Mouse (Mus musculus) frontal cortex, postnatal 10 days (tissue): ENCODE measurements around the gene Exosc6.
A peak's percentile ranks its signal among the peaks of the same experiment; 100 is the strongest.
"Not testable (repeated sequence)": the region's sequence is repeated elsewhere in the genome, so short reads cannot be mapped to it uniquely, and the experiment has no call there.

Experiments
- DNase-seq, 2 experiments: peaks; one replicate each; pipeline ENCODE4 v3.0.0; 2022; ENCODE audit warnings: low spot score in 2 of 2, mixed read lengths in 1 of 2

Gene Exosc6

DNA sequence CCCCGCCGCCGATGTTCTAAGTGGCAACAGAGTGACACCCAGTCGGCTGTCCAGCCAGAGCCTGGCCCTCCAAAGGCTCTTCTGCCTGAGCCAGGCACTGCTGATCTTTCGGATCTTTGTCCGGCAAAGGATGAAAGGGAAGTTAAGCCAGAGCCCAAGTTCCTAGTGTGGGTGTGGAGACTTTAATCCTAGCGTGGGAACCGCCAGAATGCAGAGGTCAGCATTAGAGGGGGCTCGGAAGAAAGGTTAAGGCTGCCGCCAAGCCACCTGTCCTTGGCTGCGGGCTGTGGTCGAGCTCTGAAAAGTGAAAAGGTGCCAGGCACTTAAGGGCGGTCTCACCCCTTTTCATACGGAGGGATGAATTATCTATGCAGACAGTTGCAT is 5.5 kb downstream of the Exosc6 start:
- no peak for DNase-seq

DNA sequence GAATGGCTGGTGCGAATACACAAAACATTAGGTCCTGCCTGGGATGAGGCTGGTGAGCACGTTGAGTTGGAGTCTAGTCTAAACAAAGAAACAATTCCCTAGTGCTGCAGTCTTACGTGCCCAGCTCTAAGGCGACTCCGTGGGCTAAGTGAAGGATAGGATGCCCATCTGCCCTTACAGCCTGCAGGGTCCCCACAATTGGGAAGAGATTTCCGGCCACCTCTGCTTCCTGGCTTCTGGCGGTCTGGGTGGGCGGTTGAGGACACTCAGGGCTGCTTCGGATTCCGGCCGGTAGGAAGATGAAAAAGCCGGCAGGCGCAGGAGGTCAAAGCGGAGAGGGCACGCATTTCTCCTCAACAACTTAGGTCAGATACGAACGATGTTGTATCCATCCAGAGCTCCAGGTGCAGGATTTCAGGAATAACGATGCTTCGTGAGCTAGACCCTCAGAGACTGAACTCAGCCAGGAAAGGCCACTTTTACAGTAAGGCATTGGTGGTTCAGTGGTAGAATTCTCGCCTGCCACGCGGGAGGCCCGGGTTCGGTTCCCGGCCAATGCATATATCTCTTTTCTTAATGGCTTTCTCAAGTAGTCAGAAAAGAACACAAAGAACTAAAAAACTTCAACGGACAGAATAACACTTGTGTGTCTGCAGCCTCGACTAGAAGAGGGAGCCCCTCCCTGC is 6.1 kb downstream of the Exosc6 start:
- DNase-seq: peak; percentile 77 to 89

DNA sequence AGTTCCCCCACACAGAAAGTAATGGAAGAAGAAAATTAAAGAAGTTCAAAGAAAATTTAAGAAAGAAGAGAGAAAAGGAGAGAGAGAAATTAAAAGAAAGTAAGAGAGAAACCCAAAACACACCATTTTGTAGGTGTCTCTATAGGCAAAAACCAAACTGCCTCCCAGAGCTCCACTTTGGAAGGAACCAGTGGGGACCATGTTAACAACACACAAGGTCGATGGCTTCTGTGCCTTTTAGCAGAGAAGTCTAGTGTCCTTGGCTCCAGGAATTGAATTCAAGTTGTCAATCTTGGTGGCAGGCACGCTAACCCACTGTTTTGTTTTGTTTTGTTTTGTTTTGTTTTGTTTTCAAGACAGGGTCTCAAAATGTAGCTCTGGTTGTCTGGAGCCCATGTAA is 6.8 kb downstream of the Exosc6 start:
- DNase-seq: no peak

DNA sequence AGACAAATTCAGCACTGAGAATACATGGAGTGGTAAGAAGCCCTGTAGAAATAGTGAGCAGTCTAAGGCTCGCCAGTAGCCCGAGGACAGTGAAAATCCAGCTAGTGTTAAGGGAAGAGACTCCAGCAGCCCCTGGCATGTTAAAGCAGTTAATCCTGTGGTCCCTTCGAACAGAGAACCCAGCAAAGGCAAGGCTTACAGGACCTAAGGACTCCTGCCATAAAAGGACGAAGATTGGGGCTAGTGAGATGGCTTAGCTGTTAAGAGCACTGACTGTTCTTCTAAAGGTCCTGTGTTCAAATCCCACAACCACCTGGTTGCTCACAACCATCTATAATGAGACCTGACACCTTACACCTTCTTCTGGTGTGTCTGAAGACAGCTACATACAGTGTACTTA is 10.2 kb downstream of the Exosc6 start:
- no peak for DNase-seq

DNA sequence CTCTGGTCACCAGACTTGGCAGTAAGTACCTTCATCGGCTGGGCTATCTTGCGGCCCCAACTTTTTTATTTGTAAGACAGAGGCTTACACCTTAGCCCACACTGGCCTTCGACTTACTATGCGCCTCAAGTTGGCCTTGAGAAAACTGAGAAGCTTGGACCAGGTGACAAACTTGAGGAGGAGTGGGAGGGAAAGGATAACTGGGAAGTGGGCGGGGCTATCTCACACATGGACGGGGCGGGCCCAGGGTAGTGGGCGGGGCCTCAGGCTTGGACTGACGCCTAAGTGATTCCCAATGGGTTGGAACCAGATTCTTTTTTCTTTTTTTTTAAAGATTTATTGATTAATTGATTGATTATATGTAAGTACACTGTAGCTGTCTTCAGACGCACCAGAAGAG is 11.3 kb downstream of the Exosc6 start:
- no peak for DNase-seq

DNA sequence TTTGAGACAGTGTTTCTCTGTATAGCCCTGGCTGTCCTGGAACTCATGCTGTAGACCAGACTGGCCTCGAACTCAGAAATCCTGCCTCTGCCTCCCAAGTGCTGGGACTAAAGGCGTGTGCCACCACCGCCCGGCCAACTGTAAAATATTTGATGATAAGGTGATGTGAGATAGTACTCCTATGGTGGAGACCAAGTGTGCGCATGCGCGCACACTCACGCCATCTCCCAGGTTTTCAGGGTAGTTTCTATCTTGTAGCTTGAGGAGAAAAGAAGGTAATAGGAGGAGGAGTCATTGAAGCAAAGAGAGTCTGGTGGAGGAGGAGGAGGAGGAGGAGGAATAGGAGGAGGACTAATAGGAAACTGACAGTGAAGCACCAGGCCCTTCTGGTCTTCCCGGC is 12.5 kb downstream of the Exosc6 start:
- not testable (repeated sequence) for DNase-seq

DNA sequence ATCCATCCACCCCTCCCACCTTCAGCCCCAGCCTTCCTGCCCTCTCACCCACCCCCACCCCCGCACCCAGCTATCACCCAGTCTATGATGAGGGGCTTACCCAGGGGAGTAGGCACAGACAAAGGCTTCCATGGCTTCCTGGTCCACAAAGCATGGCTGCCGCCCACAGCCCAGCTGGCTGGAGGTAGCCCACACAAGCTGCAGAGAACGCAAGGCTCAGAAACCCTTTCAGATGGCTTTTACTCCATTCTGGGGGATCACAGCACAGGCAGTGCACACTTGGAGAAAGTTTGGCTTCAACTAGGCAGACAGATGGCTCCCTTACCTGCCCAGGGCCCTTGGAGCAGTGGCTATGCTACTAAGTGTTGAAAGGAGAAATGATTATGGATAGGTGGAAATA is 19.8 kb downstream of the Exosc6 start:
- no peak for DNase-seq

DNA sequence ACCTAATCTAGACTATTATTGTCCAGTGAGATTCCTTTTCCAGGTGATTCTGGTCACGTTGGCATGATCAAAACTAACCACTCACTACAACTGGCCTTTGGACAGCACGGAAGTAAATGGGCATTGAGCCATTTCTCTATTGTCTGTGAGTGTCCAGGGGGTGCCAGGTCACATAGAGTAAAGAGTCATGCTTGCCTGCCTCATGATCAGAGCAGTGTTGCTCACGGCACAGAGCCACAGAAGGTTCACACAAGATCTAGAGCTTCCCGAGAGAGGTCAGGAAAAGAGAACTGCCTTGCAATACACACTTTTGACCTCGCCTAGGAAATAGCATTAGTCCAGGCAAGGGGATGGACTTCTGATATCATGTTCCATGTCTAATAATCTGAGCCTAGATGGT is 23.3 kb downstream of the Exosc6 start:
- no peak for DNase-seq

DNA sequence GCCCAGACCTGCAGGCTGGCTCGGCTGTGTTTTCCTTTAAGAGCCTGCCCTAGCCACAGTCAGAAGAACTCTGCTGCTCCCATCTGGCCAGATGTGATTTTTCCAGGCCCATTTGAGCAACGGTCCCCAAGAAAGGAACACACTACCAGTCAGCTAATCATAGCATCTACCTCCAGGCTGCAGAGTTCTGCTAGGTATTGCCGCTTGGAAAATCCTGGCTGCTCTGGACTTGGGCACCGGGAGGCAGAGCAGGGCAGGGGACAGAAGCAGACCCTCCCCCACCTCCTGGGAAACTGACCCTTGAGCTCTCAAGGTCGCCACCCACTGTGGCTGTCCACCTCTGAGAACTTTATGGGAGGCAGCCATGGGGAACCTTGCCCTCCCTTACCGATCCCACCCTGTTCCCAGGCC is 23.7 kb downstream of the Exosc6 start:
- DNase-seq: no peak

DNA sequence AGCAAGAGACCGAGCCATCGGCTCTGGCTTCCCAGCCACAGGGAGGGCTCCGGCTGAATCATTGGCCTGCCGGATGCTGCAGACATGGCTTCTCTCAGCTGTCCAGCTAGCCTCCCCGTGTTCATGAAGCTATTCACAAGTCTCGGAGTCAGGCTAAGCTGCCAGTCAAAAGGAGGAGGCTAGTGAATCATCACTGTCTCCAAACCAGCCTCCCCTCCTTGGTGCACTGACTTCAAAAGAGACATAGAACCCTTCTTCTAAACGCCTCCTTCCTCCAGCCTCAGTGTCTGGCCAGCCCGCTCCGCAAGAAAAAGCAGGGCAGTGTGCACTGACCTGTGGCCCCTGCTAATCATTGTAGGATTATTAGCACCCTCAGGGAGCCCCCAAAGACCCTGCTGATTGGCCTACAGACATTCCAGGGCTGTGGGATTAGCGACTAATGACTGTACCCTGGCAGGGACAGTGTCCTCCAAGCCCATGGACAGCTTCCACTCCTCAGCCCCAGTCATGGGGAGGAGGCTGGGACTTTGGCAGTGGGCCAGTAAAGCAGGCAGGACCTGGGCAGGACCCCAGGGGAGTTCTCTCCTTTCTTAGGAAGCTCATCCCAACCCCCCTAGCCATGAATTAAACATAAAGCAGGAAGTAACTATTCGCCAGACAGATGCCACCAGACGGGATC is 25.6 kb downstream of the Exosc6 start:
- no peak for DNase-seq

DNA sequence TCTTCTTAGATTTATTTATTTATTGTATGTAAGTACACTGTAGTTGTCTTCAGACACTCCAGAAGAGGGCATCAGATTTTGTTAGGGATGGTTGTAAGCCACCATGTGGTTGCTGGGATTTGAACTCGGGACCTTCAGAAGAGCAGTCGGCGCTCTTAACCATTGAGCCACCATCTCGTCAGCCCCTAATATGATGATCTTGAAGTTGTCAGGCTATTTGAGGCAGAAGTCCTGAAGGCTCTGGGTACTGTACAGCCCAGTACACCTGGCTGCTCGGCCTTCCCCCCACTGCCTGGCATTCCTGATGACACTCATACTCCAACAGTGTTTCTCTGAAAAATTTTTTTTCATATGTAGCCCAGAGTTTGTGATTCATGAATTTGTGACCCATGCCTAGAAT is 27.8 kb downstream of the Exosc6 start:
- DNase-seq: not testable (repeated sequence)

DNA sequence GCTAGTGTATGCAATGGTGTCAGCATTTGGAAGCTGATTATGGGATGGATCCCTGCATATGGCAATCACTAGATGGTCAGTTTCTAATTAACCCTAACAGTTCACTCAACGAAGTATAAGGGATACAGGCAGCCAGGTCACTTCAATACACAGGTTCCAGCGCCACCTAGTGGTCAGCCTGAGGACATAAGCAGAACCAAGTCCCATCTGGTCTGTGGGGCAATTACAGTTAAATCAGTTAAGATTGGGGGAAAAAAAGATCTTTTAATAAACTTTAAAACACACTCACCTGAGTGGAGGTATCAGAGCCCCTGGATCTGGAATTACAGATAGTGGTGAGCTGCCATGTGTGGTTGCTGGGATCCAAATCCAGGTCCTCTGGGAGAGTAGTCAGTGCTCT is 34.0 kb downstream of the Exosc6 start:
- peak in 1 of 2 experiments; percentile 64 for DNase-seq

DNA sequence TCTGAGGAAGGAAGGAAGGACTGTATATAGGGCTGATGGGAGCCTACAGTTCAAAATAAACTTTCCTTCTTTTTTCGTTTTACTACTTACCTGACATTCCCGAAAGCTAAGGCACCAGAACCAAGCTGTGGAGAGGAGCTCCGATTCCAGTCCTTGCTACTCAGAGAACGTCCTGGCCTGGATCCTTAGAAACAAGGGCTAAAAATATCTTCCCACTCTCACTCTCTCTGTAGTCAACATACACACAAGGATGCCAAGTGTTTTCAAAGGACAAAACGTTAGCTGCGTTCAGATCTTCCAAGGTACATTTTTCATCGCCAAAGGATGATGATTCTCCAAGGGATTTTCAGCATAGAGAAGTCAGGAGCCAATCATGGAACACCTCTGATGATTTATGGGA is 35.6 kb downstream of the Exosc6 start:
- no peak for DNase-seq

DNA sequence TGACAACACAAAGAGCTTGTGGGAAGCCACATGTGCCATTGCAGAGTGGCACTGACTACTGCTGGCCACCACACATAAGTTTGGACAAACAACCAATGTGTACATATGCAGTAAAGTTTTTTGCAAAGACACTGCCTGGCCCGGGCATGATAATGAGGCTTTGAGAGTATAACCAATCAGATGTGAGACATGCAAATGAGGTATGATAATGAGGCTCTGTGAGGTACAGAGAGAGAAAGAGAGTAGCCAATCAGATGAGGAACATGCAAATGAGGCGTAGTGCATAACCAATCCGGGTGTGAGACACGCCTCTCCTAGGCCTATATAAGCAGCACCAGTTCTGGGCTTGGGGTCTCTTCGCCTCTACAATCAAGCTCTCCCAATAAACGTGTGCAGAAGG is 36.2 kb downstream of the Exosc6 start, which contains the start of gene Clec18a:
Clec18a (minus strand) TSS at position 101 of the 400 bp plus-strand sequence.
- DNase-seq: not testable (repeated sequence)

DNA sequence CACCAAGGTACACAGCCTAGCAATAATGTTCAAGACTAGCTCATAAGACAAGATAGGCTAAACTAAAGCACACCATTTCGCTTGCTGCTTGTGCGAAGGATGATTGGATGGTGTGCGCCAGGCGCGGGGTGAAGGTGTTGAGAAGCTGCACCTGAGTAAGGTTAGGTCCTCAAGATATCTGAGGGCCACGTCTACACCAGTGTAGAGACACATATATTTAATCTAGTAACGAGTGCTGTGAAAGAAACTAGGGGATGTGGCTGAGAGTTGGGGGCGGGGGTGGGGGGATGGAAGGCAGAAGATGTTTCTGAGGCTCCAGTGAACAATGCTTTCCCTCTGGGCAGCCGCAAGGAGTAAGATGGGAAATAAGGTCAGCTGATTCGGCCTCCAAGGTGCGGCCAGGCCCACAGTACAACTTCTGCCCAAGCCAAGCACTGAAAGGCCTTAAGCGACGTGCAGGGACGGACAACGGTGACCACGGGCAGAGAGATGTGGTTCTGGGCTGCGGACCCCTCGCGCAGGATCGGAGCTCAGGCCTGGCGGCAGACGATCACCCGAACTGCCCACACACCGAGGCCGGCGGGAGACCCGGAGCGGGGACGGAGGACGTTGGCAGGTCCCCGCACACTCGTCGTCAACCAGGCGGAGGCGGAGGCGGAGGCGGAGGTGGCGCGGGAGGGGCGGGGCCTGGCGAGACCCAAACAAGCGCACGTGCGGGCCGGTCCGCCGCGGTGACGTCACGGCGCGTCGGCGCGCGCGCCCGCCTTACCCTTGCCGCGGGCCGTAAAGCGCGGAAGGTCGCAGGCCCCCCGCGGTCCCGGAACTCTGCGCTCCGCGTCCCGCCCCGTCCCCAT is 38.0 kb downstream of the Exosc6 start, which contains the start of gene Pdpr:
Pdpr (plus strand) TSS at position 766 of the 854 bp plus-strand sequence.
- DNase-seq: peak; percentile 87 to 90

DNA sequence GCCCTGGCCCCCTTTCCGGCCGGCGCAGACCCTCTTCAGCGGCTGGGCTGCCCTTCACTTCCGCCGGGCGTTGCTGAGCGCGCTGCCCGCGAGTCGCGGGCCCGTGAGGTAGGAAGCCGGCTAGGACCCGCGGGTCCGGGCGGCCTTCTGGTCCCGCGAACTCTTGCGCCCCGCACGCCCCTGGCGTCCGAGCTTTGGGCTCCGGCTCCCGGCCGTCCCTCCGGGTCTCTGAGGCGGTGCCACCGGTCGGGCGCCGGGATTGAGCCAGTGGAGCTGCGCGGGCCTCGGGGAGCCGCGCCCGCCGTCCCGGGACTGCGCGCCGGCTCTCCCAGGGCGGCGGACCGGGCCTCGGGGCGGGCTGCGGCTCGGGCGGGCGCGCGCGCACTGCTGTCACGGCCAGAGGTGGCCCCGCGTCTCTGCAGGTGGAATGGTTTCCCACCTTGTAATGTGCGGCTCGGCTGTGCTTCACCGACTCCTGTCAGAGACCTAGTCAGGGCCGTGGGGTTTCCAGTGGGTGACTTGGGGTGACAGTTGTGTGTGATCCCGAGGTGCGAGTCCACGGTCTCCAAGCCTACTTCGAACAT is 38.7 kb downstream of the Exosc6 start:
- peak in 1 of 2 experiments; percentile 24 for DNase-seq
